Mouse (Mus musculus) urinary bladder, postnatal 14 days (tissue): ENCODE measurements around the gene Rela.
"Not testable (repeated sequence)": the region's sequence is repeated elsewhere in the genome, so short reads cannot be mapped to it uniquely, and the experiment has no call there.

Source experiments
- DNase-seq: peaks from one replicate; pipeline ENCODE4 v3.0.0; 2021; ENCODE audit warnings: low spot score

Rela gene

DNA sequence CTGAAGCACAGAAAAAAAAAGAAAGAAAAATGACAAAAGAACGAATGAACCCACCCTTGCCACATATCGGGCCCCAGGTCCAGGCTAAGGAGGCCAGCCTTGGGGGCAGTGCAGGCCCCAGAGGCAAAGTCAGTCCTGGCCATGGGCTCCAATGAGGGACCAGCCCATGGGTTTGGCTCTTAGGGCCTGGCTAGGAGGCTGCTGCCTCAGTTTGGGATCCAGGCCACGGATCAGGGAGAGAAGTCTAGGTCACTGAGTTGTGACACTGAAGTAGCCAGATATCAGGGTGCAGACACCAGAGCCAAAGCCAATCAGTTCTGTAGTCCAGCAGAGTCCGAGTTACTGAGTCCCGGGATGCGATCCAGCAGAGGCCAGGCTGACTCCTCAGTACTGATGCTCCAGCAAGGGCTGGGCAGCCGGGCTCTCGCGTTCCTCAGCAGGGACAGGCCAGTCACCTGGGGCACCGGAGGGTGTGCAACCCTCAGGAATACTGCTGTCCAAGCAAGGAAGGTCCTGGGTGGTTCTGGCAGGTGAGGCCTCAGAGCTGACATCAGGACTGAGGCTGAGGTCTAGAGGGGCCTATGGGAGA, 27.5 kb downstream of the Rela start:
- DNase-seq, result no peak

- no peak for DNase-seq
Measured at GRCm38 (mm10) chr19:5665465-5665864, 28.2 kb downstream of the Rela start.

DNA sequence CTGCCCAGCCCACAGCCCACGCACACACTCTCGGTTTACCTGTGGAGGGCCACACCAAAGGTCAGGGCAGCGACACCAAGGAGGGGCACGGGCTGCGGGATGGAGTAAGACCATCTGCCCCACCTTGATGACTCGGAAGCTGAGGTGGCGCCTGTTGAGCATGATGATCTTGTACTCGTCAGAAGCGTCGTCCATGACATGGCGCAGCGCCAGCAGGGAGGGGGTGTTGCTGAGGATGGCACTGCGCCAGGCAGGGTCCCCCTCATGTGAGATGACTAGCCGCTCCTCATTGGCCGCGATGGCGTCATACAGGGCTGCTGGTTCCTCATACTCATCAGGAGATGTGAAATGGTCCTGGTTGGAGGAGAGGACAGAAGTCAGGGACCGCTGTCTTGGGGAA, 29.1 kb downstream of the Rela start:
- DNase-seq, result no peak

DNA sequence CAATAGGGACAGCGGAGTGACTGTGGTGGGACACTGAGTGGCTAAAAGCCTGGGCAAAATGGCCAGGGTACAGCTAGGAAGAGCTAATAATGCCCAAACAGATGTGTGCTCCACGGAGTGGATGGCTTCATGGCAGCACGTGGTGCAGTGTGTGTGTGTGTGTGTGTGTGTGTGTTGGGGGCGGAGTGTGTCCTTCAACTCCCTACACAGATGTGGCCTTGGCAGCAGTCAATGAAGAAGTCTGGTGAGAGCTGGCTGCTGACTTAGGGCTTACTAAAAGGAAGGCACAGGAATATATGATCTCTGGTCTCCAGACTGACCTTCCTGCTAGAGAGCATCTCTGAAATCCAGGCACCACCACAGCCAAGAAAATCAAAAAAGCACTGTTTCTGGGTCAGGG, 31.1 kb downstream of the Rela start:
- DNase-seq, result no peak

DNA sequence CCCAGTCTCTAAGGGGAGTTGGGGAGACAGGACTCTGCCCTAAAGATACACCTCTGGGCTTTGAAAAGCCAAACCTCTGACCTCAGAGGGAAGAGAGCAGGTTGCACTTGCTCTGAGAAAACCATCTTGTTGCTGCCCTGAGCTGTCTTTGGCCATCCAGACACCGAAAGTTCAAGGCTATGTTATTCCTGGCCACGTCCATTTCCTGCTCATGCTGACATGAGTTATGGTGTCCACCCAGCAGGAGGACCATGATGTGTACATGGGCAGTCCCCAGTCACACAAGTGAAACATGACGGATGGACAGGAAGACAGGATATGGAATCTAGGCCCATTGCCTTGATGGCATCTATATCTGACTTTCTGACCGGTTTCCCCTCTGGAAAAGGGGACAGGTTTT, 43.1 kb downstream of the Rela start:
- no peak for DNase-seq

DNA sequence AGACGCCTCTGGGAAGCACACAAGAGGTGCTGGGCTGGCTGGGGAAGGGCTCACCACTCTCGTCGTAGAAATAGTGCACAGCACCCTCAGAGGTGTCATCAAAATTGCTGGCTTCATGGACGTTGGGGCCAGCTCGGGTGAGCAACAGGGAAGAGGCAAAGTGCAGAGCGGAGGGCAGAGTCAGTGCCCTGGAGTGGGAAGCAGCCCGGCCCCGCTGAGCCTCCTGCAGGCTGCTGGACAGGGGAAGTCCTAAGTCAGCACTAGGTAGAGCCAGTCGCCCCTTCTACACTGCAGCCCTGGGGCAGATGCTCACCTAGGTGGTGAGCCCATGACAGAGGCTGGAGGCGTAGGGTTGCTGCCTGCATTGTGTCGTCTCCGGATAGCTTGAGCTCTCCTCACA, 47.0 kb downstream of the Rela start:
- no peak for DNase-seq

GRCm38 (mm10) chr19:5684985-5685384, 47.7 kb downstream of the Rela start:
- no peak for DNase-seq

GRCm38 (mm10) chr19:5685431-5685830, 48.1 kb downstream of the Rela start:
- no peak for DNase-seq

DNA sequence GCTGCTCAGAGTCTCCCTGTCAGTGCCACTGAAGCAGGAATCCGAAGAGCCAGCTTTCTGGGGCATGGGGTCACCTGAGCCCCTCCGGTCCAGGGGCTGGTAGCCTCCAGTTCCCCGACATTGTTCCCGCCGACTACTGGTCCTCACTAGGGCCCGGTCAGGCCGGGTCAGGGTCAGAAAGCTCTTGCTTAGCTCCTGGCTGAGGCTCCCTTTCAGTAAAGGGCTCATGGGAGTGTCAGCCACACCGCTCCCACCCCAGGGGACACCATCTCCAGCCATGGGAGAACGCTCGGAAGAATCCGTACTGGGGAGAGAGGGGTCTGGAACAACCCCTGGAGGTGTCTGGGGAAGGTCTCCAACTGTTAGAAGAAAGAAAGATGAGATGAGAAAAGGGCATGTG, 48.6 kb downstream of the Rela start:
- no peak for DNase-seq

DNA sequence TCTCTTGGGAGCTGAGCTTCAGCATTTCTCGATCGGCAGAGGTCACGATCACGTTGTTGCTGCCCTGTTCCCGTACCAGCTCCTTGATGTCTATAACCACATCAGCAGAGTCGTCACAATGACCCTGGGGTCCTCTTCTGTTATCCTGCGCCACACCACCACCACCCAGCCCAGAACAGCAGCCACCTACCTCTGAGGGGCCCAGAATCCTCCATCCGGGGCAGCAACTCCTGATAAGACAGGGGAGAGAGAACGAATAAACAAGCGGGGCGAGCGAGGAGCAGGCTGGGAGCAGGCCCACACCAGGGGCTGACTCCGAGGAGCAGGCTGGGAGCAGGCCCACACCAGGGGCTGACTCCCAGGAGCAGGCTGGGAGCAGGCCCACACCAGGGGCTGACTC, 49.2 kb downstream of the Rela start:
- no peak for DNase-seq

DNA sequence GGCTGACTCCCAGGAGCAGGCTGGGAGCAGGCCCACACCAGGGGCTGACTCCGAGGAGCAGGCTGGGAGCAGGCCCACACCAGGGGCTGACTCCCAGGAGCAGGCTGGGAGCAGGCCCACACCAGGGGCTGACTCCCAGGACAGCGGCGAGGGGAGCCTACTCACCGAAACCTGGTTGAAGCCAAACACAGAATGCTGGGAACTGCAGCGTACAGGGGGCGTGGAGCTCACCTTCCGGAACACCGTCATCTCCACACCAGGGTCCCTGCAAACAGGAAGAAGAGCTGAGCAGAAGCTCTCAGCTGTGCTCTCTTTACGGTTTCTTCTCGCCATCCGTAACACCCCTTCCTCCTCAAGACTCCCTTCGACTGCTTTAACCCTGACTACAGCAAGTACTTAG, 49.7 kb downstream of the Rela start:
- not testable (repeated sequence) for DNase-seq

- no peak for DNase-seq
Measured at GRCm38 (mm10) chr19:5687738-5688137, 50.5 kb downstream of the Rela start.

- peak; percentile 98 for DNase-seq
Measured at GRCm38 (mm10) chr19:5688200-5689087, 51.2 kb downstream of the Rela start, which contains the start of the genes Map3k11 and Pcnx3. Gene Map3k11 (plus strand): TSS chr19:5688742. Gene Pcnx3 (minus strand): TSS chr19:5688908.

- DNase-seq, result no peak
Measured at GRCm38 (mm10) chr19:5689088-5689428, 51.8 kb downstream of the Rela start.

- peak; percentile 91 for DNase-seq
Measured at GRCm38 (mm10) chr19:5689565-5690342, 52.5 kb downstream of the Rela start.

- no peak for DNase-seq
Measured at GRCm38 (mm10) chr19:5690343-5690735, 53.1 kb downstream of the Rela start.

- DNase-seq, result no peak
Measured at GRCm38 (mm10) chr19:5691601-5692000, 54.3 kb downstream of the Rela start.

- no peak for DNase-seq
Measured at GRCm38 (mm10) chr19:5692086-5692912, 55.0 kb downstream of the Rela start.

DNA sequence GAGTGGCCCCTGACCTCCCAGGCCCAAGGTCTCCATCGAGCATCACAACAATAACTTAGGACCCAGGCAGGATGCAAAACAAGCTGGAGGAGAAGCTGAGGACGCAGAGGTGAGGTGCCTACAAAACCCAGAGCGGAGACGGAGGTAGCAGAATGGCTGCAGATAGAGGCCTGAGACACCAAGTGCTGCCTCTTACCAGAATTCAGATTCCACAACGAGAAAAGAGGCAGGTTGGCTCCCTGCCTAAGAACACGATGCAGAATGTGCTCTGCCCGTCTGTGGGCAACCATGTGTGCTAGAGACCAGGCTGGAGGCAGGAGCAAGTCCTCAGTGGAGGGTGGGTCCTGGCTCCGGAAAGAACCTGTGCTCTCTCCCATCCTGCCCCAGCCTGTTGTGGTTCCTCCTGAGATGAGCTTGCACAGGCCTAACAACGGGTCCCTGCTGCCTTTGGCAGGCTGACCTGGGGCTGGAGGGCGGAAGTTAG, 55.7 kb downstream of the Rela start:
- no peak for DNase-seq

DNA sequence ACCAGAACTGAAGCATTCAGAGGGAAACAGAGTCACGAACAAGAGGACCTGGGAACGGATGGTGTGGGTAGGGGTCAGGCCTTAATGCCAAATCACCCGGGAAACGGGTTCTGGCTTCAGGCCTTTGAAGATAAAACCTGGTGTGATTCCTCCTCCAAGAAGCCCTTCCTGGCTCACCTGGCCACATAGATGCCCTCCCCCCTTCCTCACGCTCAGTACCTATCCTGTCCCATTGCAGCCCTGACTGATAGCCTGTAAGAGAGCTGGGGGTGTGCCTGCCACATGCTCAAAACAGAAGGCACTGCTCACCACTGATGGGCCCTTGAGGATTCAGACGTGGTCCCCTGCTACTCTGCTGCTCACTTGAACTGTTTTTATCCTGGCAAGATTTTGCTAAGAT, 56.5 kb downstream of the Rela start:
- DNase-seq, result no peak

DNA sequence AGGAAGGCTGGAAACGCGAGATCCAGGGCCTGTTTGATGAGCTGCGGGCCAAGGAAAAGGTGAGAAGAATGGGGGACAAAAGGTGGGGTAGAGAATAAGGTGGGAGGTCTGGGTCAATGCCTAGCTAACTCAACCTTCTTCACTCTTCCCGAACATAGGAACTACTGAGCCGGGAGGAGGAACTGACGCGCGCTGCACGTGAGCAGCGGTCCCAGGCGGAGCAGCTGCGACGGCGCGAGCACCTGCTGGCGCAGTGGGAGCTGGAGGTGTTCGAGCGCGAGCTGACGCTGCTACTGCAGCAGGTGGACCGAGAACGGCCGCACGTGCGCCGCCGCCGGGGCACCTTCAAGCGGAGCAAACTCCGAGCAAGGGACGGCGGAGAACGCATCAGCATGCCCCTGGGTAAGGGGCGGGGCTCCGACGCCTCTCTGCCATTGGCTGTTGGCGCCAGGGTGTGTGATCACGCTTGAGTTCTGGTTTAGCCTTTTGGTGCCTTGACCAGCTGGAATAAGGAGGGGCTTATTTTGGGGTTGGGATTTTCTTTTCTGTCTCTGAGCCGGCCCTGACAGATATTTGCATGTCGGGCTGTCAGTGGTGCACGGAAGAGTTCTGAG, 58.7 kb downstream of the Rela start:
- no peak for DNase-seq
